Mouse (Mus musculus): ENCODE results near the gene Scarb1.

DNA sequence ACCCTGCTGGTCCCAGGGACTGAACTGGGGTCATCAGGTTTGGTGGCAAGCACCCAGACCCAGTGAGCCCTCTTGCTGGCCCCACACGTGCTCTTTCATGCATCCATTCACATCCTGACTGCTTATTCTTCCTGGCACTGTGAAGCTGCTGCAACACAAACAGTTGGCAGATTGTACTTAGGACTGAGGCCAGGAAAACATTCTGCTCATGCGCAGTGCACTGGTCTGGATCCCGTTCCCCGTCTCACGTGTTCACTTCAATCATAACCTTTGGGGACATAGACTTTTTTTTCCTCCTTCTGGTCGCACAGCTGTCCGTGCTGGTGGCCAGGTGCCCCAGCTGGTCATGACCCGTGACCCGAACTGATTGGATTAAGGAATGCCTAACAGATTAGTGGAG, 19.7 kb upstream of the Scarb1 start:
- TF ChIP-seq EP300 (IDR thresholded peaks at IDR 0.05) (no peak), CTCF (IDR thresholded peaks at IDR 0.05) (no peak)

Measured in lung, postnatal 0 days (tissue).